Mouse (Mus musculus) G1E (cell line): ENCODE measurements at regions not wholly inside any gene's neighbourhood (a gene's known extent, or its start where the extent isn't known, plus 50 kb on each side); places are given as distances from the start of the nearest gene placed in this dataset.

Experiments
- ATAC-seq: 2 replicates; pipeline ENCODE4 v1.8.0; 2016; ENCODE audit warnings: mild to moderate bottlenecking; ENCODE audit not compliant: insufficient number of reproducible peaks, poor library complexity, low FRiP score, severe bottlenecking; ENCODE audit errors: extremely low read depth
- DNase-seq: peaks from one replicate; pipeline ENCODE4 v3.0.0; 2012; ENCODE audit warnings: low spot score
- H3K27me3 ChIP-seq: 2 replicates; pipeline ENCODE4 v1.6.1; 2012; ENCODE audit warnings: mild to moderate bottlenecking, low read length, inconsistent platforms; ENCODE audit not compliant: insufficient read depth
- H3K36me3 ChIP-seq: replicated peaks from 2 replicates; pipeline ENCODE3; 2012; ENCODE audit warnings: mild to moderate bottlenecking, inconsistent platforms
- H3K4me1 ChIP-seq: 2 replicates; pipeline ENCODE4 v1.6.1; 2012; ENCODE audit warnings: low read depth, low read length, inconsistent platforms, mixed read lengths; ENCODE audit not compliant: insufficient read depth
- H3K4me3 ChIP-seq: 2 replicates; pipeline ENCODE4 v1.5.1; 2012; ENCODE audit warnings: low read depth, mild to moderate bottlenecking, inconsistent platforms, low read length, moderate library complexity, mixed read lengths
- H3K9me3 ChIP-seq: replicated peaks from 2 replicates; pipeline ENCODE4 v1.6.1; 2012; ENCODE audit warnings: inconsistent platforms
- CTCF ChIP-seq: IDR thresholded peaks from 2 replicates; pipeline ENCODE4 v1.5.1; 2012; ENCODE audit warnings: low read depth, low read length, inconsistent platforms, mixed read lengths
- GATA1 ChIP-seq: IDR thresholded peaks from 2 replicates; pipeline ENCODE4 v1.6.1; 2012; ENCODE audit warnings: borderline replicate concordance, low read length, inconsistent platforms, mixed read lengths
- GATA2 ChIP-seq: IDR thresholded peaks from 2 replicates; pipeline ENCODE4 v1.6.1; 2012; ENCODE audit warnings: low read depth, low read length, inconsistent platforms, borderline replicate concordance
- POLR2AphosphoS5 ChIP-seq: IDR thresholded peaks from 2 replicates; pipeline ENCODE4 v1.6.1; 2012; ENCODE audit warnings: low read depth, low read length, inconsistent platforms; ENCODE audit not compliant: insufficient replicate concordance
- TAL1 ChIP-seq: conservative IDR thresholded peaks from 2 replicates; pipeline ENCODE4 v1.6.1; 2012; ENCODE audit warnings: low read depth, low read length, inconsistent platforms, mixed read lengths

GRCm38 (mm10) chr15:74329221-74329620, 306.9 kb downstream of the Mroh4 start:
- Histone ChIP-seq H3K4me3 (no peak overlapping the region), H3K9me3 (peaks cover 93% of the 10 kb centered on the region), H3K36me3 (no peaks in the 10 kb centered on the region), H3K27me3 (no peaks in the 10 kb centered on the region), H3K4me1 (no peaks in the 10 kb centered on the region)
- no peak for ATAC-seq
- TF ChIP-seq TAL1 (no peak), GATA1 (no peak), CTCF (no peak), GATA2 (no peak), POLR2AphosphoS5 (no peak)
- DNase-seq = no peak

- DNase-seq = no peak
- Histone ChIP-seq H3K27me3 (no peaks in the 10 kb centered on the region), H3K36me3 (no peaks in the 10 kb centered on the region), H3K9me3 (peaks cover 94% of the 10 kb centered on the region), H3K4me3 (no peak overlapping the region), H3K4me1 (no peaks in the 10 kb centered on the region)
- TF ChIP-seq POLR2AphosphoS5 (no peak), CTCF (no peak), TAL1 (no peak), GATA1 (no peak), GATA2 (no peak)
- ATAC-seq = no peak
Observed at GRCm38 (mm10) chr15:74326661-74327060, 309.5 kb downstream of the Mroh4 start.

GRCm38 (mm10) chr15:74325543-74325942, 310.6 kb downstream of the Mroh4 start:
- peaks cover 94% of the 10 kb centered on the region for H3K9me3 ChIP-seq
- TF ChIP-seq GATA1 (no peak), POLR2AphosphoS5 (no peak), GATA2 (no peak), CTCF (no peak), TAL1 (no peak)

GRCm38 (mm10) chr15:74319407-74319806, 316.7 kb downstream of the Mroh4 start:
- peaks cover 90% of the 10 kb centered on the region for H3K9me3 ChIP-seq
- H3K4me3 ChIP-seq = no peak overlapping the region
- TF ChIP-seq TAL1 (no peak), CTCF (no peak), POLR2AphosphoS5 (no peak), GATA2 (no peak)
- ATAC-seq (no peak), DNase-seq (no peak)
- H3K36me3 ChIP-seq = no peaks in the 10 kb centered on the region
- no peaks in the 10 kb centered on the region for H3K4me1 ChIP-seq
- no peaks in the 10 kb centered on the region for H3K27me3 ChIP-seq

More at GRCm38 (mm10) chr15:74325543-74325942, 310.6 kb downstream of the Mroh4 start:
- no peak overlapping the region for H3K4me3 ChIP-seq
- DNase-seq (no peak), ATAC-seq (no peak)
- H3K4me1 ChIP-seq = no peaks in the 10 kb centered on the region
- H3K27me3 ChIP-seq = no peaks in the 10 kb centered on the region
- no peaks in the 10 kb centered on the region for H3K36me3 ChIP-seq

DNA sequence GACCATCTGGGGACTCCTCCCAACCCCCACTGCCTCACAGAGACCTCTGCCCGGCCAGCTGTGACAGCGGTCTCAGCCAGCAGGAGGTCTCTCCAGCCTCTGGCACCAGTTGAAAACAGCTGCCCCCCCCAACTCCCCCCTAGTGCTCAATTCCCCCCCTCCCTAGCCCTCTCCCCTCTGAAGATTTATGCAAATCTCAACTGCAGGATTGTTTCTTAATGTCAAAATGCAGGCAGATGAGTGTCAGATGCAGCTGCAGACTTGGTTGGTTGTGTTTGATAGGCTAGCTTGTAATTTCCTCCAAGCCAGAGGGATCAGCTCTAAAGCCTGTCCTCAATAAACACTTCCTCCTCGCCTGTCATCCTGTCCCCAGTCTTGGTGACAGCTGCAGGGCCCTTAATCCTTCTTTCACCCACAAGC, 317.7 kb downstream of the Mroh4 start:
- Histone ChIP-seq H3K36me3 (no peaks in the 10 kb centered on the region), H3K9me3 (peaks cover 85% of the 10 kb centered on the region), H3K27me3 (no peaks in the 10 kb centered on the region), H3K4me1 (no peaks in the 10 kb centered on the region), H3K4me3 (no peak overlapping the region)
- no peak for ATAC-seq
- DNase-seq = no peak
- no peak for TF ChIP-seq GATA1
- no peak for TF ChIP-seq CTCF
- TF ChIP-seq POLR2AphosphoS5 = no peak
- TF ChIP-seq TAL1 = no peak
- no peak for TF ChIP-seq GATA2

- no peak overlapping the region for H3K4me3 ChIP-seq
- peaks cover 58% of the 10 kb centered on the region for H3K9me3 ChIP-seq
- TF ChIP-seq GATA2 = no peak
- no peak for TF ChIP-seq TAL1
- H3K27me3 ChIP-seq = no peaks in the 10 kb centered on the region
- no peak for ATAC-seq
- no peak for DNase-seq
- no peaks in the 10 kb centered on the region for H3K4me1 ChIP-seq
- no peaks in the 10 kb centered on the region for H3K36me3 ChIP-seq
Observed at GRCm38 (mm10) chr15:74311082-74311481, 325.1 kb downstream of the Mroh4 start.

DNA sequence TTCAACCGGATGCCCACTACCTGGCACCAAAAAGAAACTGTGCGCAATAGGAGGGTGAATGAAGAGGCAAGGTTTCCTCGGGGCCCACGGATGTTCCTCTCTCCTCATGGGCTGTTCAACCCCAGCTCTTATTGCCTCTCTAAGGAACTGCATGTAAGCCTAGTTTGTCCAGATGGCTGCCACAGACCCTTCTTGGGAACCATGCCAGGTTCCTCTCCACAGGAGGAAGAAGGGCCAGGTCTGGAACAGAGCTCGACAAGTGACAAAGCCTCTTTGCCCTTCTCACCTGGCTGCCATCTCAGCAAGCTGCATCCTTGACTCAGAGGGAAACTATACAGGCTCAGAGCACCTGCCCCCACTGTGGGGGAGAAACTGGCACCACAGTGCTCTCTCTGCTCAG, 329.6 kb downstream of the Mroh4 start:
- no peak for TF ChIP-seq GATA2
- no peak for TF ChIP-seq TAL1
- no peak for TF ChIP-seq CTCF
- no peak for TF ChIP-seq POLR2AphosphoS5
- TF ChIP-seq GATA1 = no peak
- Histone ChIP-seq H3K9me3 (peaks cover 65% of the 10 kb centered on the region), H3K36me3 (no peaks in the 10 kb centered on the region), H3K4me3 (no peak overlapping the region), H3K4me1 (no peaks in the 10 kb centered on the region), H3K27me3 (no peaks in the 10 kb centered on the region)
- DNase-seq (no peak), ATAC-seq (no peak)
